Mouse (Mus musculus): Measurements from ENCODE around the gene Nucks1. TPM values are rescaled to one million over a fixed set of nuclear protein-coding genes. Genes with fewer than 3 reads are reported as not detected.
A peak's percentile ranks its signal among the peaks of the same experiment; 100 is the strongest.

The Nucks1 gene
- 87.4 and 99.4 TPM in 2 replicates for total RNA-seq (2012; rRNA removed)
- total RNA-seq (2014; rRNA removed) = 267 and 274 TPM in 2 replicates
- 96.9 and 99.6 TPM in 2 replicates for polyA plus RNA-seq (2012; ENCODE audit: insufficient read length, low read depth)

GRCm38 (mm10) chr1:131910001-131910648 lies at the start of gene Nucks1:
TSS of gene Nucks1 (plus strand) at chr1:131910534.
- no peaks in the 10 kb centered on the region for H3K9me3 ChIP-seq (replicated peaks; ENCODE audit: low read length)
- dilution Hi-C loops (cut with MboI; ENCODE audit: extremely low pct_ligation_motif_present, extremely low pct_unique_long_range_greater_than_20kb, low sequenced_read_pairs) (no loop called here), in situ Hi-C loops (cut with MboI; ENCODE audit: low pct_ligation_motif_present, low pct_unique_long_range_greater_than_20kb, low sequenced_read_pairs) (no loop called here)
- peaks cover 3 to 6% of the 10 kb centered on the region in 2 experiments for H3K36me3 ChIP-seq (replicated peaks in 1 of 2; ENCODE audit: control insufficient read depth in 1 of 2, insufficient read depth in 1 of 2, low read length in 1 of 2)
- peaks cover 43% of the 10 kb centered on the region for H3K79me2 ChIP-seq (replicated peaks; ENCODE audit: control insufficient read depth, extremely low read depth, insufficient read depth, poor library complexity, severe bottlenecking)
- H3K4me2 ChIP-seq (ENCODE audit: insufficient read depth, low read depth, poor library complexity, severe bottlenecking) = peak within 1 kb of the TSS; percentile 94
- no peaks in the 10 kb centered on the region for H3K27me3 ChIP-seq (replicated peaks)
- DNase-seq (ENCODE audit: extremely low read depth) = peak; percentile 99
- TF ChIP-seq IRF4 (IDR thresholded peaks at IDR 0.05; ENCODE audit: low read depth, low read length) = no peak
- 0 out of 2 replicates have a peak, but pooled peaks have one; percentile 13 for TF ChIP-seq MEF2A (IDR thresholded peaks at IDR 0.05; ENCODE audit: borderline replicate concordance, low read depth, low read length)
- peak; percentile 88 for TF ChIP-seq MAX (IDR thresholded peaks at IDR 0.05; ENCODE audit: low read length)
- TF ChIP-seq MYC (IDR thresholded peaks at IDR 0.05; ENCODE audit: low read depth, low read length) = peak; percentile 75
- peak; percentile 100 for TF ChIP-seq ZC3H11A (IDR thresholded peaks at IDR 0.05; ENCODE audit: low read depth, low read length)
- peak; percentile 70; the same call in 1 of the 2 replicates for TF ChIP-seq TBP (conservative IDR thresholded peaks at IDR 0.05; ENCODE audit: low read depth, low read length)
- peak; percentile 47 for TF ChIP-seq NRF1 (IDR thresholded peaks at IDR 0.05; ENCODE audit: low read depth, low read length)
- TF ChIP-seq POLR2A (IDR thresholded peaks at IDR 0.05; ENCODE audit: low read depth, low read length) = peak; percentile 66
- TF ChIP-seq RCOR1 (conservative IDR thresholded peaks at IDR 0.05; ENCODE audit: low read depth, low read length) = no peak
- TF ChIP-seq BHLHE40 (IDR thresholded peaks at IDR 0.05; ENCODE audit: low read depth, low read length) = peak; percentile 66
- no peak for TF ChIP-seq MXI1 (IDR thresholded peaks at IDR 0.05; ENCODE audit: low read depth, low read length)
- TF ChIP-seq CHD2 (IDR thresholded peaks at IDR 0.05; ENCODE audit: low read length) = peak; percentile 88
- 0 out of 2 replicates have a peak, but pooled peaks have one; percentile 26 for TF ChIP-seq USF1 (IDR thresholded peaks at IDR 0.05; ENCODE audit: low read depth, low read length)
- TF ChIP-seq ZMIZ1 (IDR thresholded peaks at IDR 0.05; ENCODE audit: low read depth, low read length) = no peak; the same call in 1 of the 2 replicates
- TF ChIP-seq MAFK (IDR thresholded peaks at IDR 0.05; ENCODE audit: insufficient replicate concordance, low read length) = no peak
- TF ChIP-seq MAZ (IDR thresholded peaks at IDR 0.05; ENCODE audit: low read depth, low read length) = 0 out of 2 replicates have a peak, but pooled peaks have one; percentile 55
- TF ChIP-seq SIN3A (IDR thresholded peaks at IDR 0.05; ENCODE audit: low read length) = peak; percentile 36; the same call in 1 of the 2 replicates
- peak; percentile 46; the same call in 1 of the 2 replicates for TF ChIP-seq ELF1 (IDR thresholded peaks at IDR 0.05; ENCODE audit: low read depth, low read length)
- no peak for TF ChIP-seq SMC3 (IDR thresholded peaks at IDR 0.05; ENCODE audit: low read depth, low read length)
- 0 out of 2 replicates have a peak, but pooled peaks have one; percentile 43 for TF ChIP-seq TCF12 (IDR thresholded peaks at IDR 0.05; ENCODE audit: low read depth, low read length)
- peak; percentile 86 for TF ChIP-seq HCFC1 (IDR thresholded peaks at IDR 0.05; ENCODE audit: low read depth, low read length)
- peak; percentile 78; the same call in 1 of the 2 replicates for TF ChIP-seq KAT2A (IDR thresholded peaks at IDR 0.05; ENCODE audit: insufficient replicate concordance, low read length)
- peak; percentile 99 for TF ChIP-seq E2F4 (IDR thresholded peaks at IDR 0.05; ENCODE audit: insufficient replicate concordance, low read depth, low read length)
- peak; percentile 73 for TF ChIP-seq NELFE (IDR thresholded peaks at IDR 0.05; ENCODE audit: low read depth, low read length)
- peak within 1 kb of the TSS; percentile 85 to 92 (median 89) for H3K4me3 ChIP-seq (replicated peaks in 1 of 3; ENCODE audit: low read depth in 2 of 3, low read length in 2 of 3, poor library complexity in 1 of 3)
- H3K9ac ChIP-seq (ENCODE audit: insufficient read depth, low read depth) = peak within 1 kb of the TSS; percentile 96
- H3K27ac ChIP-seq (ENCODE audit: insufficient read depth, low read depth) = peak within 1 kb of the TSS; percentile 76
- peaks cover 4 to 30% of the 10 kb centered on the region in 2 experiments for H3K4me1 ChIP-seq (ENCODE audit: control insufficient read depth in 1 of 2, insufficient read depth in 2 of 2)

All from CH12.LX (cell line).